Mouse (Mus musculus) small intestine, adult 2 months (tissue): Measurements from ENCODE around the gene Shc4.

ENCODE experiments used
- CTCF ChIP-seq: fragments of 200-500 bp; IDR thresholded peaks from 2 replicates; pipeline ENCODE4 v1.5.1; 2012; ENCODE audit warnings: low read depth, mild to moderate bottlenecking, control low read depth, inconsistent platforms, low read length, moderate library complexity, mixed read lengths; ENCODE audit not compliant: insufficient replicate concordance, insufficient read length; ENCODE audit errors: extremely low read depth
- POLR2A ChIP-seq: fragments of 200-500 bp; IDR thresholded peaks from 2 replicates; pipeline ENCODE4 v1.6.1; 2012; ENCODE audit warnings: low read depth, mild to moderate bottlenecking, control low read depth, inconsistent platforms, low read length, moderate library complexity

DNA sequence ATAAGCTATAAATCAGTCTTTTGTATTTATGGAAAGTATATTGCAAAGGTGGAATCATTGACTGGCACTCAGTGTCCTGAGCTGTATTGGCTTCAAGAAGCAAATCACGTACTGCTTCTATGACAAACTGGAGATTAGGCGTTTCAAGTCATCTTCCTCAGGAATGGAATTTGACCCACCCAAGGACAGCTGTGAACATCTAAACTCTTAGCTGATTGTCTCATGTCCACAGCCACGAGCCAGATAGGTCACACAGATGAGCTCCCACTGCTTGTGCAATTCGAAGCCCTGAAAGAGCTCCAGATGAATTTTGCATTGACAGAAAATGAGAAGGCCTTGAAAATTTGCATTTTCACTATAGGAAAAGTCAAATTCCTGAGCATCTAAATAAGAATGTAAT lies 146.3 kb downstream of the Shc4 start:
- TF ChIP-seq CTCF (no peak), POLR2A (no peak)
